Mouse (Mus musculus): ENCODE data around the gene Slc9a8.

- no peak for TF ChIP-seq CTCF (IDR thresholded peaks at IDR 0.05; ENCODE audit: insufficient read depth, low read length)
- TF ChIP-seq POLR2A (IDR thresholded peaks at IDR 0.05; ENCODE audit: borderline replicate concordance, extremely low read depth, low read depth, low read length) = no peak
Measured at GRCm38 (mm10) chr2:167502554-167503252, 81.2 kb downstream of the Slc9a8 start.

All from lung, adult 2 months (tissue).